Comparison of ENCODE assay signal across 8 mouse cellular contexts in genomic region chr15:103182166-103182790, GRCm38 (mm10). TPM values are rescaled to one million over a fixed set of nuclear protein-coding genes. Genes with fewer than 3 reads are reported as not detected.
A peak's percentile ranks its signal among the peaks of the same experiment; 100 is the strongest.
DNase-seq lines count a peak whose midpoint lies in the region; ATAC-seq and TF ChIP-seq lines count a peak whose summit lies in the region.

No protein-coding gene starts in this region.

- 1% methylated on average over 39 of the region's 48 CpGs for WGBS in forebrain, embryonic 13.5 days
- 1% methylated on average over 43 of the region's 48 CpGs for WGBS in lung, embryonic 14.5 days

- H3K4me3 ChIP-seq in ES-Bruce4 (ENCODE audit: low read depth, low read length) = peak overlapping the region; percentile 84
- 0 out of 2 replicates have a peak overlapping the region, but pooled peaks have one; percentile 4 for H3K4me3 ChIP-seq in forebrain, embryonic 13.5 days
- peak overlapping the region; percentile 26 for H3K4me3 ChIP-seq in lung, embryonic 14.5 days (ENCODE audit: low read depth, low read length)

- peak overlapping the region; percentile 52 for H3K4me2 ChIP-seq in forebrain, embryonic 13.5 days
- H3K4me2 ChIP-seq in lung, embryonic 14.5 days = peak overlapping the region; percentile 66

- no peak overlapping the region for H3K27ac ChIP-seq in ES-Bruce4 (ENCODE audit: insufficient read depth, low read length)
- H3K27ac ChIP-seq in forebrain, embryonic 13.5 days = no peak overlapping the region
- H3K27ac ChIP-seq in lung, embryonic 14.5 days (ENCODE audit: low read depth) = no peak overlapping the region

- H3K27me3 ChIP-seq in ES-Bruce4 (ENCODE audit: control insufficient read depth, insufficient read depth, low read length, poor library complexity, severe bottlenecking) = no peaks in the 10 kb centered on the region
- H3K27me3 ChIP-seq in forebrain, embryonic 13.5 days = peaks cover 73% of the 10 kb centered on the region
- peaks cover 38% of the 10 kb centered on the region; the same call in 1 of the 2 replicates for H3K27me3 ChIP-seq in lung, embryonic 14.5 days (ENCODE audit: insufficient read depth, low read length)

- DNase-seq in c-Kit-negative CD71-positive TER-119-positive erythroid progenitor cells, embryonic 14.5 days (ENCODE audit: low read depth, low spot score) = peak; percentile 52
- DNase-seq in heart, postnatal 10 days = peak; percentile 81 to 89
- peak; percentile 95 to 96 for DNase-seq in kidney, postnatal 4 days
- peak; percentile 90 for DNase-seq in lung, embryonic 14.5 days
- DNase-seq in thymus, postnatal 0 days (ENCODE audit: low spot score) = peak; percentile 87

- peak; percentile 99 for TF ChIP-seq CTCF in ES-Bruce4 (IDR thresholded peaks at IDR 0.05; ENCODE audit: low read depth, low read length)
- peak; percentile 95 for TF ChIP-seq CTCF in lung, embryonic 14.5 days (IDR thresholded peaks at IDR 0.05; ENCODE audit: low read depth)

- no peaks in the 10 kb centered on the region for H3K36me3 ChIP-seq in ES-Bruce4 (ENCODE audit: control insufficient read depth, insufficient read depth, low read length, poor library complexity, severe bottlenecking)
- H3K36me3 ChIP-seq in forebrain, embryonic 13.5 days (ENCODE audit: poor library complexity, severe bottlenecking) = no peaks in the 10 kb centered on the region
- no peaks in the 10 kb centered on the region for H3K36me3 ChIP-seq in lung, embryonic 14.5 days (ENCODE audit: insufficient read depth)

- no peaks in the 10 kb centered on the region for H3K9me3 ChIP-seq in ES-Bruce4 (replicated peaks; ENCODE audit: control insufficient read depth, insufficient read depth, low read length, poor library complexity, severe bottlenecking)
- H3K9me3 ChIP-seq in forebrain, embryonic 13.5 days (replicated peaks) = no peaks in the 10 kb centered on the region
- H3K9me3 ChIP-seq in lung, embryonic 14.5 days (ENCODE audit: low read depth, low read length) = no peaks in the 10 kb centered on the region

- no peaks in the 10 kb centered on the region for H3K4me1 ChIP-seq in ES-Bruce4 (ENCODE audit: control insufficient read depth, insufficient read depth, low read length)
- peaks cover 18% of the 10 kb centered on the region for H3K4me1 ChIP-seq in forebrain, embryonic 13.5 days
- no peaks in the 10 kb centered on the region for H3K4me1 ChIP-seq in lung, embryonic 14.5 days (ENCODE audit: insufficient read depth)

- TF ChIP-seq POLR2A in ES-Bruce4 (IDR thresholded peaks at IDR 0.05; ENCODE audit: insufficient read depth, low read length) = no peak

- H3K9ac ChIP-seq in ES-Bruce4 (ENCODE audit: low read depth, poor library complexity, severe bottlenecking) = peak overlapping the region; percentile 54
- H3K9ac ChIP-seq in forebrain, embryonic 13.5 days = no peak overlapping the region
- H3K9ac ChIP-seq in lung, embryonic 14.5 days = no peak overlapping the region

- ATAC-seq in forebrain, embryonic 13.5 days = peak; percentile 30; the same call in 1 of the 2 replicates
- peak; percentile 39 for ATAC-seq in lung, embryonic 14.5 days (ENCODE audit: insufficient read depth)
- ATAC-seq in neutrophil, adult 5-6 weeks (ENCODE audit: extremely low read depth, insufficient number of reproducible peaks, low FRiP score, poor library complexity, severe bottlenecking) = peak; percentile 51

- TF ChIP-seq EP300 in ES-Bruce4 (IDR thresholded peaks at IDR 0.05; ENCODE audit: insufficient read depth, low read depth, low read length) = peak; percentile 28; the same call in 1 of the 2 replicates

- intact Hi-C loops in heart, postnatal 10 days (cut with DNase I) = no loop called here

RNA-seq across cellular contexts. Expression of gene Smug1, which starts 15.4 kb away (rescaled TPM):
- polyA plus RNA-seq in ES-Bruce4 (2011; ENCODE audit: insufficient read depth, insufficient read length, low read depth, missing spikeins) = 13.5 and 15.3 TPM in 2 replicates
- 24.4 and 27.3 TPM in 2 replicates for polyA plus RNA-seq in forebrain, embryonic 13.5 days (2015; fragmentation: Nextera tagmentation; extraction: Ambion mirVana)
- 10 to 100 TPM; 13.7 to 16.1 TPM for total RNA-seq in heart, postnatal 10 days (2021)
- 18.0 and 18.1 TPM in 2 replicates for polyA plus RNA-seq in lung, embryonic 14.5 days (2014; fragmentation: Nextera tagmentation; extraction: Ambion mirVana)
- total RNA-seq in neutrophil, adult 5-6 weeks (2017) = 5.5 and 8.1 TPM in 2 replicates
- 7.5 and 8.9 TPM in 2 replicates for polyA plus RNA-seq in thymus, postnatal 0 days (2015; fragmentation: Nextera tagmentation; extraction: Ambion mirVana)

RNA-seq across cellular contexts. Expression of gene Cbx5, which starts 57.3 kb away (rescaled TPM):
- 317 and 328 TPM in 2 replicates for polyA plus RNA-seq in ES-Bruce4 (2011; ENCODE audit: insufficient read depth, insufficient read length, low read depth, missing spikeins)
- polyA plus RNA-seq in forebrain, embryonic 13.5 days (2015; fragmentation: Nextera tagmentation; extraction: Ambion mirVana) = 161 and 174 TPM in 2 replicates
- 10 to 100 TPM; 81.3 to 97.4 TPM for total RNA-seq in heart, postnatal 10 days (2021)
- polyA plus RNA-seq in lung, embryonic 14.5 days (2014; fragmentation: Nextera tagmentation; extraction: Ambion mirVana) = 144 and 151 TPM in 2 replicates
- 22.6 and 25.5 TPM in 2 replicates for total RNA-seq in neutrophil, adult 5-6 weeks (2017)
- 55.7 and 60.1 TPM in 2 replicates for polyA plus RNA-seq in thymus, postnatal 0 days (2015; fragmentation: Nextera tagmentation; extraction: Ambion mirVana)

RNA-seq across cellular contexts. Expression of gene Hnrnpa1, which starts 58.0 kb away (rescaled TPM):
- polyA plus RNA-seq in ES-Bruce4 (2011; ENCODE audit: insufficient read depth, insufficient read length, low read depth, missing spikeins) = 1,629 and 1,787 TPM in 2 replicates
- 1,312 and 1,385 TPM in 2 replicates for polyA plus RNA-seq in forebrain, embryonic 13.5 days (2015; fragmentation: Nextera tagmentation; extraction: Ambion mirVana)
- total RNA-seq in heart, postnatal 10 days (2021) = 100 to 1,000 TPM; 299 to 318 TPM
- 1,022 and 1,035 TPM in 2 replicates for polyA plus RNA-seq in lung, embryonic 14.5 days (2014; fragmentation: Nextera tagmentation; extraction: Ambion mirVana)
- total RNA-seq in neutrophil, adult 5-6 weeks (2017) = 345 and 352 TPM in 2 replicates
- polyA plus RNA-seq in thymus, postnatal 0 days (2015; fragmentation: Nextera tagmentation; extraction: Ambion mirVana) = 683 and 713 TPM in 2 replicates

Comparison
In these comparisons a context has a peak if more than half of its experiments do, and no peak if none do; other contexts are left out.
1. H3K4me3 ChIP-seq: peak in every context shown above with its lines; median percentile 84 in ES-Bruce4; 26 in lung, embryonic 14.5 days; 4 in forebrain, embryonic 13.5 days.